Mouse (Mus musculus) stomach, postnatal 0 days (tissue): ENCODE results near the gene Tgfbi.

ENCODE experiments used
- CTCF ChIP-seq: IDR thresholded peaks from 2 replicates; pipeline ENCODE4 v1.5.1; 2016; ENCODE audit warnings: antibody characterized with exemption, low read depth, mild to moderate bottlenecking, moderate library complexity
- EP300 ChIP-seq: optimal IDR thresholded peaks from 2 replicates; pipeline ENCODE3; 2016; ENCODE audit warnings: antibody characterized with exemption

GRCm38 (mm10) chr13:56678826-56679504 lies 69.6 kb downstream of the Tgfbi start:
- TF ChIP-seq CTCF, result no peak
- no peak for TF ChIP-seq EP300
